Mouse (Mus musculus) midbrain, embryonic 16.5 days (tissue): ENCODE measurements around the gene Mthfsd. TPM values are rescaled to one million over a fixed set of nuclear protein-coding genes. Genes with fewer than 3 reads are reported as not detected.

Source experiments
- ATAC-seq: fragments of 200-750 bp; cut with Nextera tagmentation; 2 replicates; pipeline ENCODE4 v1.8.0; 2017; ENCODE audit warnings: moderate TSS enrichment
- H3K27ac ChIP-seq: fragments of 300-500 bp; sonication (generic); 2 replicates; pipeline ENCODE4 v1.5.1; 2014; ENCODE audit warnings: mild to moderate bottlenecking, low read length, mixed read lengths
- H3K27me3 ChIP-seq: fragments of 300-500 bp; sonication (generic); 2 replicates; pipeline ENCODE4 v1.6.1; 2014; ENCODE audit warnings: low read depth, low read length, mixed read lengths; ENCODE audit not compliant: control insufficient read depth, insufficient read depth
- H3K36me3 ChIP-seq: fragments of 300-500 bp; sonication (generic); 2 replicates; pipeline ENCODE4 v1.6.1; 2014; ENCODE audit warnings: mild to moderate bottlenecking, low read length, moderate library complexity, mixed read lengths; ENCODE audit not compliant: control insufficient read depth, insufficient read depth
- H3K4me1 ChIP-seq: fragments of 300-500 bp; sonication (generic); 2 replicates; pipeline ENCODE4 v1.6.1; 2014; ENCODE audit warnings: mild to moderate bottlenecking, low read length, mixed read lengths; ENCODE audit not compliant: control insufficient read depth, insufficient read depth
- H3K4me2 ChIP-seq: fragments of 300-500 bp; sonication (generic); 2 replicates; pipeline ENCODE4 v1.6.1; 2014; ENCODE audit warnings: mild to moderate bottlenecking, low read length, mixed read lengths
- H3K4me3 ChIP-seq: fragments of 300-500 bp; sonication (generic); 2 replicates; pipeline ENCODE4 v1.5.1; 2014; ENCODE audit warnings: low read depth, mild to moderate bottlenecking, low read length, moderate library complexity, mixed read lengths
- H3K9ac ChIP-seq: fragments of 300-500 bp; sonication (generic); 2 replicates; pipeline ENCODE4 v1.6.1; 2014; ENCODE audit warnings: low read depth, low read length, mixed read lengths
- H3K9me3 ChIP-seq: fragments of 300-500 bp; sonication (generic); replicated peaks from 2 replicates; pipeline ENCODE4 v1.6.1; 2014; ENCODE audit warnings: mild to moderate bottlenecking, low read length, mixed read lengths; ENCODE audit not compliant: control insufficient read depth, poor library complexity, severe bottlenecking
- WGBS: fragments of 180-500 bp; shearing (Covaris S2); extraction: QIAGEN DNeasy Blood & Tissue Kit; methylation state at CpG from one replicate; pipeline ENCODE4 v1.1.7; 2014; 5-methylcytosine and 5-hydroxymethylcytosine counted together
- polyA plus RNA-seq: library from polyadenylated mRNA; unstranded; fragments of >200 nt; fragmentation: Nextera tagmentation; extraction: Ambion mirVana; gene quantifications from 2 replicates; pipeline ENCODE4 v1.2.1, GENCODE M21; 2015

Mthfsd gene
- polyA plus RNA-seq, 1 experiment from 2014 or later, result 52.3 TPM

GRCm38 (mm10) chr8:121081398-121081797 is 26.8 kb downstream of the Mthfsd start:
- H3K27me3 ChIP-seq, result peaks cover 79% of the 10 kb centered on the region
- no peak overlapping the region for H3K9ac ChIP-seq
- no peak for ATAC-seq
- no peak overlapping the region for H3K4me2 ChIP-seq
- no peak overlapping the region for H3K4me3 ChIP-seq
- no peaks in the 10 kb centered on the region for H3K36me3 ChIP-seq
- under 1% methylated on average over 7 of the region's 7 CpGs for WGBS
- H3K27ac ChIP-seq, result no peak overlapping the region
- peaks cover 18% of the 10 kb centered on the region for H3K4me1 ChIP-seq
- H3K9me3 ChIP-seq, result no peaks in the 10 kb centered on the region

GRCm38 (mm10) chr8:121080361-121081090 is 27.7 kb downstream of the Mthfsd start:
- Histone ChIP-seq H3K4me1 (peaks cover 18% of the 10 kb centered on the region), H3K9me3 (no peaks in the 10 kb centered on the region), H3K27ac (no peak overlapping the region), H3K27me3 (peaks cover 76% of the 10 kb centered on the region), H3K4me2 (no peak overlapping the region), H3K9ac (no peak overlapping the region), H3K36me3 (no peaks in the 10 kb centered on the region), H3K4me3 (no peak overlapping the region)
- ATAC-seq, result no peak
- under 1% methylated on average over 49 of the region's 49 CpGs for WGBS

GRCm38 (mm10) chr8:121079944-121080343 is 28.2 kb downstream of the Mthfsd start:
- ATAC-seq, result no peak
- Histone ChIP-seq H3K27me3 (peaks cover 70% of the 10 kb centered on the region), H3K9me3 (no peaks in the 10 kb centered on the region), H3K9ac (no peak overlapping the region), H3K4me3 (no peak overlapping the region), H3K36me3 (no peaks in the 10 kb centered on the region), H3K4me2 (no peak overlapping the region), H3K4me1 (peaks cover 18% of the 10 kb centered on the region), H3K27ac (no peak overlapping the region)
- WGBS, result 2% methylated on average over 12 of the region's 12 CpGs

GRCm38 (mm10) chr8:121079201-121079600 is 29.0 kb downstream of the Mthfsd start:
- Histone ChIP-seq H3K9me3 (no peaks in the 10 kb centered on the region), H3K27me3 (peaks cover 66% of the 10 kb centered on the region), H3K4me2 (no peak overlapping the region), H3K4me3 (no peak overlapping the region), H3K4me1 (peaks cover 15% of the 10 kb centered on the region), H3K27ac (no peak overlapping the region), H3K36me3 (no peaks in the 10 kb centered on the region), H3K9ac (no peak overlapping the region)
- no peak for ATAC-seq
- 3% methylated on average over 7 of the region's 7 CpGs for WGBS

- no peaks in the 10 kb centered on the region for H3K36me3 ChIP-seq
- no peak overlapping the region for H3K9ac ChIP-seq
- no peak for ATAC-seq
- H3K9me3 ChIP-seq, result no peaks in the 10 kb centered on the region
- H3K4me3 ChIP-seq, result no peak overlapping the region
- H3K27ac ChIP-seq, result no peak overlapping the region
- peaks cover 10% of the 10 kb centered on the region for H3K4me1 ChIP-seq
- H3K4me2 ChIP-seq, result no peak overlapping the region
- peaks cover 66% of the 10 kb centered on the region for H3K27me3 ChIP-seq
- 3% methylated on average over 14 of the region's 14 CpGs for WGBS
Observed at GRCm38 (mm10) chr8:121078721-121079120, 29.5 kb downstream of the Mthfsd start.

- H3K27me3 ChIP-seq, result peaks cover 53% of the 10 kb centered on the region
- H3K36me3 ChIP-seq, result no peaks in the 10 kb centered on the region
- no peak overlapping the region for H3K9ac ChIP-seq
- WGBS, result 2% methylated on average over 7 of the region's 7 CpGs
- no peak overlapping the region for H3K4me2 ChIP-seq
- ATAC-seq, result no peak
- no peak overlapping the region for H3K27ac ChIP-seq
- no peaks in the 10 kb centered on the region for H3K9me3 ChIP-seq
- H3K4me3 ChIP-seq, result no peak overlapping the region
- H3K4me1 ChIP-seq, result no peaks in the 10 kb centered on the region
Observed at GRCm38 (mm10) chr8:121076555-121076954, 31.6 kb downstream of the Mthfsd start.

- Histone ChIP-seq H3K4me2 (no peak overlapping the region), H3K9ac (no peak overlapping the region), H3K36me3 (no peaks in the 10 kb centered on the region), H3K4me3 (no peak overlapping the region), H3K27me3 (peaks cover 53% of the 10 kb centered on the region), H3K27ac (no peak overlapping the region), H3K9me3 (no peaks in the 10 kb centered on the region), H3K4me1 (no peaks in the 10 kb centered on the region)
- no peak for ATAC-seq
- 2% methylated on average over 13 of the region's 13 CpGs for WGBS
Observed at GRCm38 (mm10) chr8:121075936-121076335, 32.3 kb downstream of the Mthfsd start.

- Histone ChIP-seq H3K9ac (no peak overlapping the region), H3K4me1 (no peaks in the 10 kb centered on the region), H3K27me3 (peaks cover 61% of the 10 kb centered on the region), H3K27ac (no peak overlapping the region), H3K4me3 (no peak overlapping the region), H3K36me3 (no peaks in the 10 kb centered on the region), H3K4me2 (no peak overlapping the region), H3K9me3 (no peaks in the 10 kb centered on the region)
- no peak for ATAC-seq
- 2% methylated on average over 10 of the region's 10 CpGs for WGBS
Observed at GRCm38 (mm10) chr8:121074848-121075145, 33.4 kb downstream of the Mthfsd start.

- Histone ChIP-seq H3K4me1 (no peaks in the 10 kb centered on the region), H3K9ac (no peak overlapping the region), H3K4me2 (no peak overlapping the region), H3K36me3 (no peaks in the 10 kb centered on the region), H3K9me3 (no peaks in the 10 kb centered on the region), H3K27me3 (peaks cover 57% of the 10 kb centered on the region), H3K27ac (no peak overlapping the region), H3K4me3 (no peak overlapping the region)
- ATAC-seq, result no peak
- WGBS, result 1% methylated on average over 15 of the region's 15 CpGs
Observed at GRCm38 (mm10) chr8:121074108-121074847, 33.9 kb downstream of the Mthfsd start.
